Mouse (Mus musculus): ENCODE data around the gene Pde4b.

Gene Pde4b

DNA sequence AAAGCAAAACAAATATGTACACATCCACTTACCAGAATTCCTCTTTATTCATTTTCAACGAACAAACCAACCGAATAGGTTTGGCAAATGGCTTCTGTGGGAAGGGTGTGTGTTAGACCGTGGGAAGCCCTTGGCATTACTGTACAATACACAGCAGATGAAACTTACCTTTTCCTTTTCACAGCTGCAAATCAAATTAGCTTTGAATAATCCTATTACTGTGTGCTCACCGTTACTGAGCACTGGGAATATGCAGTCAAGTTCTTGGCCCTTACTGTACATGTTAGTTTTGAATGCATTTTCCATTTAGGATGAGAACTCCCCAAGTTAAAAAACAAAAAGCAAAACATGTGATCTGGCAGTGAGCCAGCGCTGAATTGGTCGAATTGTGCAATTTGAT, 199.8 kb downstream of the Pde4b start:
- DNase-seq (ENCODE audit: low read depth, low spot score), result peak; percentile 9

DNA sequence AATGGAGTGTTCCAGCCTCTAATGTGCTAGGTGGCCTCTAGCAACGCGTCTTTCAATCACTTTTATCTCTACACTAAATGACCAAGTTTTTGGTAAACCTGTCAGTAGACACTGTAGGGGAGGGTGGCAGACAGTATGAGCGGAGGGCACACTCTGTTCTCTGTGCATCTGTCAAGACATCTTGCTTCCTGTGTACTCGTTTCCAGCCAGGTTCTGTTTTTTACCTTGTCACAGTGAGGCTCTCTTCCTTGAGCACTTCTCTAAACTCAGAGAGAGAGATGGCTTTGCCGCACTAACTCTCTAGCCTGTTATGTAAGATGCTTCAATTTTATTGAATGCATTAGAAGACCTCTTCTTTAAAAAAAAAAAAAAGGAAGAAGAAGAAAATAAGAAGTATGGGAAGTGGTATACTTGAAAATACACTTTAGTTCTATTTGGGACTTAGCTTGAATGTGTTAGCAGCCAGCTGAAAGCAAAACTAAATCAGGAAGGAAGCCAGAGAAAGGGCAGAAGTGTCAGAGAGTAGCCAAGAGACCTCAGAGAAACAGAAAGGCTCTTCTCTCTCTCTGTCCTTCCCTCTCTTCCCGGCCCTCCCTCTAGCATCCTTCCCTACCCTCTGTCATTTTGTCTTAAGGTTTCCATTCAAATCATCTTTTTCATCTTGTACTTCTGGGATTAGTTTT, 202.8 kb downstream of the Pde4b start:
- DNase-seq (ENCODE audit: low read depth, low spot score), result no peak

DNA sequence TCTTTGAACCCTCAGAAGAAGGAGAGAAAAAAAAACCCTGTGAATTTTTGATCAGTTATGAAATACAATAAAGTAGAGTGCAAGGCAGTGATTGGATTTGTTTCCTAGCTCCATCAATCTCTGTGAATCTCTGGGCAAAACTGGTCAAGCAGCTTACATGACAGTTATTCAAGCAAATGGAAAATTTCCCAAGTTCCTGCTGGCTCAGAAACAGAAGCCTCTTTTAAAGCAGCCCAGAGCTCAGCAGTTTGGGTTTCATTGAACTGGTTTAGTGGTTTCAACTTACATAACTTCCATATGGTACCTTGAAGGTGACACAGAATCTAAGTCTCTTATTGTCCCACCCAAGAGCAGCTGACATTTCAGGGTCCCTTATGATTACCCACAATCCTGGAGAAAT, 210.2 kb downstream of the Pde4b start:
- no peak for DNase-seq (ENCODE audit: low read depth, low spot score)

DNA sequence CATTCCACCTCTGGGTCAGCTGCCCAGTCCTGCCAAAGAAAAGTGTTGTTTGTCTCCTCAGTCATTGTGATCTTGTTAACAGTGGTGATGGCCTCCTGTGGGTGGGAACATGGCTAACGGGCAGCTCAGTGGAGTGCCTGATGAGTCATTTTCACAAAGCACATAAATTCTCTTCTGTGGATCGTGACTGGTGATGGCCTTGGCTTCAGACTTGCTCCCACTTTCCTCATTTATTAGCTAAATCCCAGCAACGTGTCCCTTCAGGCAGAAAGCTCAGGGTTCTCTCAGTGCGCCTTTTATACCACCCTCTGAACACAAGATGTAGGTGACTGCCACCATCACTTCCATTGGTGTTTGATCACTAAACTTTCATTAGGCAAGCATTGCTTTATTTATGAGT, 215.2 kb downstream of the Pde4b start:
- DNase-seq (ENCODE audit: low read depth, low spot score), result peak; percentile 9

DNA sequence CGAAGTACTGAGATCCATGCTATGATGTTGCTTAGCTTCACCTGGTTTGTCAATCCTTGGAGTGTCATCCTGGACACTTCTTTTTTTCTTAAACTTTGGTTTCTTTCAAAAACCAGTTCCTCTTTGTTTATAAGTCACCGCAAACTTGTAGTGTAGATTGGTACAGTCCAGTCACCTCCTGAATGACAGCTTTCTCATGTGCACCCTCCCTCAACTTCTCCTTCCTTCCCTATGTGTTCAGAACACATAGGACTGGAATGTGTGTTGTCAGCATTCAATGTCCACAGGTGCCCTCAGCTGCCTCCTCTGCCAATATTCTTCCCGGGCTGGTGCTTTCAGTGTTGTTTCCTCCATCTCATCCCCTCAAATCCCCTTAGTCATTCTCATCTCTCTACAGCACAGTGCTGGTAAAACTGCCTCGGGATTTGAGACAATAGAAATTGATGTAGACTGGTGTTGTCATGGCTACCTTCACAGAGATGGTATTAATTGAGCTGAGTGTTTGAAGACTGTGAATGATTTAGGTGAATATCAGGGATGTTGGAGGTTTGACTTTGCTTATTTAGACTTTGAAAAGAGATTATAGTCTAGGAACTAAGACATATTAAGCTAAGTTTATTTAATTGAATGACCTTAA, 220.4 kb downstream of the Pde4b start:
- DNase-seq (ENCODE audit: low read depth, low spot score), result no peak

DNA sequence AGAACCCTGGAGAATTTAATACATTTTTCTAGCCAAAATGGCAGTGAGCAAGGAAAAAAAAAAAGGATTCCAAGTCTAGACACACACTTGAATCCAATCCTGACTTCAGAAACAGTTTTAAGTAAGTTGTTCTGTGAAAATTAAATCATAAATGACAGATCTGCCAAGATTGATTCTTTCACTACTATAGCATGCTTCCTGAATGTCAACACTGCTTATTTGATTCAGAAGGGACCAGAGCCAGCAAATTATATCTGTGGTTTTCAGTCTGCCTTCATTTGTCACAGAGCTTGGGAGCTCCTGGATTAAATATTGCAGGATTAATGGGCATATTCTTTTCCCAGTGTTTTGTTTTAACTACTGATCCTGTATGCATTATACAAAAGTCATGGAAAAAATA, 223.3 kb downstream of the Pde4b start:
- no peak for DNase-seq (ENCODE audit: low read depth, low spot score)

DNA sequence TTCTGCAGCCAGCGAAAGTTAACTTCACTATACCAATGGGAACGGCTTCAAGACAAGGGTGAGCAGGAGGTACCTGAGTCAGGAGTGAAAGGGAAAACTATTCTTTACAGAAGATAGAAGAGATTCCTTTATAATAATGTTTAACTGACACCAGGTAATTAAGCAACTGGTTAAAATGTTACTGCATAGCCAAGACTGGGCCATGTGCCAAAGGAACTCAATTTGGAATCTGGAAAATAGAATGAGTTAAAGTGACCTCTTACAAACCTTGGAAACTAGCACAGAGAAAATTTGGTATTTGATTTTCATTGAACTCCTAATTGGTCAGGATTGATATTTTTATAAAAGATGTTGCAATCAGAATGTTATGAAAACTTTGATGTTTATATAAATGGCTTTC, 228.7 kb downstream of the Pde4b start:
- no peak for DNase-seq (ENCODE audit: low read depth, low spot score)

DNA sequence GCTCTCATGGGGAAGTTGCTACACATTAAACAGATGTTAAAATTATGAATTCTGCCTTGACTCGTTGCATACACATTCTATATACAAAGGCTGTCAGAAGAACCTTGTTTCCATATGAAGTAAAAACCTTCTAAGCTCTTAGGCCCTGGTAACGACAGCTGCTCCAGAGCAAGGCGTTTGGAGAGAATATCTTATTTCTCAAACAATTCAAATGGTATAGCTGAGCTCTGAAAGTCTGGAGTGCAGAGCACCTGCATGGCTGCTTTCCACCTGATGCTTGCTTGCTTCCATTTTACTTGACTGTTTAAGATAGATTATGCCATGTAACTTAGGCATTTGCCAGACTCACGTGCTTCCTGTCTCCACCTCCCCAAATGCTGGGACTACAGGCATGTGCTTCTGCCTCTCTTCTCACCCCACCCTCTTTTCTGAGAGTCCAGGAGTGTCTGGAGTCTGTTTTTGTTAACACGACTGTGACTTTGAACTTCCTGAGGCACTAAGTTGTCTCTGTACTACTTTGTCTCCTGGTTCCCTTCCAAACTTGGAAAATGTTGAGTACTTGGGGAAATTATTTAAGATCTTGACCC, 229.4 kb downstream of the Pde4b start:
- DNase-seq (ENCODE audit: low read depth, low spot score), result no peak

DNA sequence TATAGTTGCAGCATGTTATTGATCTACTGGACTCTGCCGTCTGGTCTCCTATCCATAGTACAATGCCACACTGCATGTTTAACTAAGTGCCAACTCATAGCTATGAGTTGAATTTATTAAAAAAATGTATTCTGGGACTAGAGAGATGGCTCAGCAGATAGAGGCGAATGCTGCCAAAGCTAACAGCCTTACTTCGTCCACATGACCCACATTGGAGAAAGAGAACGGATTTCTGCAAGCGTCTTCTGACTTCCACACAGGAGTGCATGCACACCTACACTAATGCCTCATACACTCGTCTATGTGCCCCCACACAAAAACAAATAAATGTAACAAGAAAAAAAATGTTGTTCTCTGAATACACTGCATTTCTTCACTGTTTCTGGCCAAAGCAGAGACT, 231.3 kb downstream of the Pde4b start:
- DNase-seq (ENCODE audit: low read depth, low spot score), result no peak

DNA sequence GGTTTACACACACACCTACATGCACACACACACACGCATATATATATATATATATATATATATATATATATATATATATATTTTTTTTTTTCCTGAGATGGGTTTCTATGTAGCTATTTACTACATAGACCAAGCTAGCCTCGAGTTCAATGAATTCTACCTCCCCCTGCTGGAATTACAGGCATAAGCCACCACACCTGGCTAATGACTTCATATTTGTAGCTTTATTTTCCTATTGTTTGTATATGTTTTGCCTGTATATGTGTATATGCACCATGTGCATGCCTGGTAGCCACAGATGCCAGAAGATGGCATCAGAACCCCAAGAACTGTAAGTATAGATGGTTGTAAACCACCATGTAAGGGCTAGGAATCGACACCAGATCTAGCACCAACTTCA, 234.0 kb downstream of the Pde4b start:
- peak; percentile 32 for DNase-seq (ENCODE audit: low read depth, low spot score)

DNA sequence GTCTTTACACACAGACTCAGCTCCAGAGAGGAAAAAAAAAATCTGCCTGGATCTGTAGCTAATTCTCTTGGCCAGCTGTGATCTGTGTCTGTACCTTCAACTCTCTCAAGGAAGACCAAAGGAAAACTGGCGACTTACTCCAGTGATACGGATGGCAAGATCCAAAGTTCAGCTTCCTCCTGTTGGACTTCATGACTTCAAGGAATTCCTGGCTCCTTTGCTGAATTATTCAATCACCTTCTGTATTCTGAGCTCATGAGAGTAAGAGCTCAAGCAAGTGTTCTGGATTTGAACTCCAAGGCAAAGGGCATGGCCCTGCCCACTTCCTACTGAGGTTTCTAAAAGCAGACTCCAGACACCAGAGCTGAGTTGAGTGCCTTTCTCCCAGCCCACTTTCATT, 245.0 kb downstream of the Pde4b start:
- no peak for DNase-seq (ENCODE audit: low read depth, low spot score)

DNA sequence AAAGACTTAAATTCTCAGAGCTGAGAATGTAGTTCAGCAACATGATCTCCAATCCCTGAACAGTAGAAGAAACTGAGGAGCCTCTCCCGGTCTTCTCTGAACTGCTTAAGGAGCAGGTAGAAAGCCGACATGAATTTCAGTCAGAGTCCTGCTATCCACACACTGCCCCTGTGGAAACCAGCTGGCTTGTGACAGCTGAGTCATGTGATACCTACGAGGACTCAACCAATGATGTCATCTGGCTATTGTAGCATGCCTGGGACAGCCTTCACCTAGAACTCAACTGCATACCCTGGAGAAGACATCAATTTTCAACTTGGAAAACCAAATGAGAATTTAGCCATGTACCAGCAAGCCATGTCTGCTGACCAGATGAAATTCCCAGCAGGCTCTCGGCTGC, 245.5 kb downstream of the Pde4b start:
- no peak for DNase-seq (ENCODE audit: low read depth, low spot score)

DNA sequence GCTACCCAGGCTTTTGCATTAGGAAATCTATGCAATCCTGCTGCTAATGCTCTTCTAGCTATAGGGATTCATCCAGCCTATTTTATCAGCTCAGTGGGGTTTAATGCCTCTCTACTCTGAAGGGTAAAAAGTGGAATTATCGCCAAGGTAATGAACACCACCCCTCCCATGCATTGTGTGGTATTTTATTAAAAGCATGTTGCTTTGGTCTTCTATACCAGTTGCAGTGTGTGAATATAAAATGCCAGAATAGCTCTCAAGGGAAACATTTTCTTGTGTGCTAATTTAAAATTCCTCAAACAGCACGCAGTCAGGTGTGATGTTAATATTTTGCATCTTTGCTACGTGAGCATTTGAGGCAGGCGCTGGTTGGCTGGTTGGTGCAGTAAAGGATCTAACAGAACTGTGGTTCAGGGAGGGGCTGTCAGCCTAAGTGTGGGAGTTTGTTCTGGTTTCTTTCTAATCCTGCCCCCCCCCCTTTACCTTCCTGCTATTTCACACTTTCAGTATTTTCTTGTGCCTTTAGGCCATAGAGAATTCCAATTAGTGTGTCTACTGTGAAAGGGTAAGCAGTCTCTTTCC, 259.7 kb downstream of the Pde4b start:
- no peak for DNase-seq (ENCODE audit: low read depth, low spot score)

DNA sequence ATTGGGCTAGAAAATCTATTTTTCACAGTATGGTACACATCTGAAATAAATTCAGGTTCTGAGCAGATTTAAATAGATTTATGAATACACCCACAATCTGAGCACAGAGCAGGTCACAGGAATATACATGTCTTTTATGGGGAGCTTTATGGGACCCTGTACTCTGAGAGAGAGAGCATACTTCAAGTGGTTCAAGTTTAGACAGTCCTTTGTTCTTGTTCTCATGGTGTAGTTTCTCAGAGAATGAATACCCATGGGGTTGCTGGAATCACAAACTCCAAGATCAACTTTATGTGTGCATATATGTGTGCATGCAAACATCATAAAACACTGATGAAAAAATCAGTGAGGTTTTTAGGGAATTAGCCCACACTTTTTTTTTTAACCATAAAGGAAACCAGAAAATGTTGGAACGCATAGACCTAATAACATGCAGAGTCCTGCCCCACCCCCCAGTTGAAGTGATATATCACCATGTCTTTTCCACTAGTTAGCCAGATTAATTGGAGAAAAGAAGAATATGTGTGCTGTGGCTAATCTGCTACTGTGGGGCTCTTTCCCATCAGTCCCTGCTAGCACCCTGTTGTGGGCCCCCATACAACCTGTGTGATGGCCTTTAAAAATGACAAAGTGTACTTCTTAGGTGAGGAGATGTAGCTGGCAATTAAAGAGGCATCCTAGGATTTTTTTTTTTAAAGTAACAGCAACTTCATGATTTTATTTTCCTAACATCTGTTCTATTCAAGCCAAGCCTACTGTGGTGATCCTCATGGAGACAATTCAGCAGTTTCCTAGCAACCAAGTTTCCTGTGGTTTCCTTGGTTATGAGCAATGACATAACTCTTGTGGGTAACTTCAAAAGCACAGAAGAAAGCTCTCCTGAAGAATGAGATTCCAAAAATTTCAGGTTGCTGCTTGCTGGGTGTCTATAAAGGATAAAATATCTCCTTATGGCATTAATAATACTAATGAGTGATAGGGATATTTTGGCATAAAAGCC, 264.4 kb downstream of the Pde4b start:
- no peak for DNase-seq (ENCODE audit: low read depth, low spot score)

DNA sequence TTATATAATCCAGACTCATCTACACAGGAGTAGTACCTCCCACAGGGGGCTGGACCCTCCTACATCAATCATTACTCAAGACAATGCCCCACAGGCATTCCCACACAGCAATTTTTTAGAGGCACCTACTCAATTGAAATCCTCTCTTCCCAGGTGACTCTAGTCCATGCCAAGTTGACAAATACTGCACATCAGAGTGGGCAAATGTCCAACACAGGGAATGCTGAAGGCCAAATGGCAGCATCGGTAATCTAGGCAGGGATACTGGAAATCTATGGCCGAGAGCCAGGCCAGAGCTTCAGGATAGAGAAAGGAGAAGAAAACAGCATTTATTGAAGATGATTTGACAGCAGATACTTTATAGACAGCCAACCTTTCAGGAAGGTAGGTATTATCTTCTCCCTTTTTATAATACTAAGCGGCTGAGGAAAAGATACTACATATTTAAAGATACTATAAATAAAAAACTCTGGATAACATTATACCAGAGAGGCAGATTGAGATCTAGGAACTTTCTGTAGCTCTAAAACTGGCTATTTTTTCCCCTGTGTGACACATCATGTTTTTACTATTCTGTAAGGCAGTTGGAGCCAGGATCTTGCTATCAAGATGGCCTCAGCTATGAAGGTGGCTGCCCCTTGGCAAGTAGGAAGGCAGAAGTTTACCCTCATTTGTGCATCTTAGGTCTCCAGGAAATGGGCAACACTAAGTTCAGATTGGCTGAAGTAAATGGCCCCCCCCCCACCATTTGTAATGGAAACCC, 266.5 kb downstream of the Pde4b start:
- DNase-seq (ENCODE audit: low read depth, low spot score), result no peak

DNA sequence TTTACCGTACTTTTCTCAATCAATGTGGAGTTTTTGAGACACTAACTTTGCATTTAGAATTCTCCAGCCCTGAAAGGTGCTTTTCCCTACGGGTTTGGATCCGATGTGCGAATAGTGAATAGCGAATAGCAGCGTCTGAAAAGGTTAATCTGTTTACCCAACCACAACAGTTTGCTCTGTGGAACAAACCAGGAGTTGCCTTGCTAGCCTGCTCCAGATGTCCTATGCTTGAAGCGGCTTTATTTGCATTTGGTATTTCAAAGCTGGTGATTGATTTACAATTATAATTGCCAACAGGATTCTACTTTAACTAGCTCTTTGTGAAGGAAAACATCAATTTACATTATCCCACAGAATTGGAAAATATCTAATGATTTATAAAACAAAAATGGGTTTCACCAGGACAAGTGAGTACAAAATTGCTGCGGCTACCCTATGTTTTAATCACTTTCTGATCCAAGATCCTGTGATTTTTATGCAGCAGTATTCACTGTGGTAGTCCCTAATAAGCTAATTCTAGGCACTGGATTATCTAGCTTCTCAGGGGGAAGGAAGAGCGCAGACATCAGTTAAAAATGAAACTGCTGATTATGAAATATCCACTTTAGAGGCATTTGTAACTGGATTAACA, 280.9 kb downstream of the Pde4b start:
- no peak for DNase-seq (ENCODE audit: low read depth, low spot score)

DNA sequence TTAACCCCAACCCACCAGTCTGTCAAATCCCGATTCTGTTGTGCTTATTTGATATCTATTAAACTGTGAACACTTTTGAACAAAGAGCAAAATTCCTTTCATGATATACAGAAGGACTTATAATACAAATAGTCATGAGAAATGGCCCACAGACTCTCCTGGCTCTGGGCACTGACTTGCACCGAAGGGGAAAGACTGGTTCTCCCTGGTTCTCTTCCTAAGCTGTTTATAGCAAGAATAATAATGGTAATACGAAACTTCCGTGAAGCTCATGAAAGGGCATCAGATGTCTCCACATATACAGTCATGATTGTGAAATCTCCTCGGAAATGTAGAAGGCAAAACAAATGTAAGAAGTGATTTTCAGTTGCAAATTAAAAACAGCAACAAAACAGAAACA, 287.3 kb downstream of the Pde4b start:
- DNase-seq (ENCODE audit: low read depth, low spot score), result no peak

DNA sequence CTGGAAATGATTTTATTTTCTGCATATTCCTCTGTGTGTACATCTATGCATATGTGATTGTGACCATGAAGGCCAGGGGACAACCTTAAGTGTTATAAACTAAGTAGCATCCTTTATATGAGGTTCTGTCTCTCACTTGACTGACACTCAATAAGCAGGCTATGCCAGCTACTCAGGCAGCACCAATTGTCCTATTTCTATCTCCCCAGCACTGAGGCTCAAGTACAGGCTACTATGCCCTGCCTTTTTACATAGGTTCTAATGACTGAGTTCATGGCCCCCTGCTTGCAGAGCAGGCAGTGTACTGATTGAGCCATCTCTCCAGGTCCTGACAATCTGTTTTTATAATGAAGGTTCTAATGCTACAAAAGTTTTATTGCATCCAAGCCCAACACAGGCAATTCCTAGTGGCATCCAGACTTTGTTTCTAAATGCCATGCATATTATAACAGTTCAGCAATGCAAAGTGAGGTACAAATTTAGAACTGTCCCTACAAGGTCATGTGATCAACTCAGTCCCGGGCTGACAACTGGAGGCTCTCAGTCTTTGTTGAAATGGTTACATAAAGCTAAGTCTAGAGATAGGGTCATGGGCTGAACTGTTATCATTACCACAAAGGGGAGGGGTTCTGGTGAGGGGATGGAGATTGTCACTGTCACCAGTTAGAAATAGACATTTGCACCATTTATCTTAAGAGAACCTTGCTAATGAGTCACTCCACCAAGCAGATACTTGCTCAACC, 295.6 kb downstream of the Pde4b start:
- no peak for DNase-seq (ENCODE audit: low read depth, low spot score)

DNA sequence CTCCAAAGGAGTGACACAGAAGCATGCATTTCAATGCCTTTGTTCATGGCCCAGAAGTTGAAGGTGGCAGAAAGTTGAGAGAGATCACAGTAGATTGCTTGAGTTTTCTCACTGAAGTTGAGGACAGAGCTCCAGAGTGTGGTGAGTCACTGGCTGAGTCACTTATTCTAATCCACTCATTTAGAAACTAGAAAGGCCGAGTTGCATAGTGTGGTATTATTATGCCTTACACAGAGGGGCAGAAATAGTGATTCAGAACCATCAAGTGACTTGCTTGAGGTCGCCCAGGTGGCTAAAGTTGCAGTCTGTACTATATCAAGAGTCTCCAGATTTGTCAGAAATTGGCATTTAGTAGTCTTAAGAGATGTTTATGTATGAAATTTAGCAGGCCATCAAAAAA, 306.3 kb downstream of the Pde4b start:
- peak; percentile 18 for DNase-seq (ENCODE audit: low read depth, low spot score)

DNA sequence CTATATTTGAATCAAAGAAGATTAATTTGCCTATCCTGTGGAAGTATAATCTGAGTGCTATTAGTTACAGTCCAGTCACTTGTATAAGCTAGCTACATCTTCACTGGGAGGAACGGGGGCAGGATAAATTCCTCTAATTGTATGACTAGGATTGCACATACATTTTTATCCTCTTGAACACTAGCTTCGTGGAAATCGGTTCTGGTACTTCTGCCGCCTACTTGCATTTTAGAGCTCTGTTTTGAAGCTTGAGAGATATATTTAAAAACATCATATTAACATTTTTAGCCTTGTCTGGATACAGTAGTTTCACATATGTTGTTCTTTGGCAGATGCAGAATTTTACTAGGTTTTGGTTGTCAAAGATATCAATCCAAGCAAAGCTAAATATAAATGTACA, 310.0 kb downstream of the Pde4b start:
- no peak for DNase-seq (ENCODE audit: low read depth, low spot score)

All from 3T3-L1 (cell line).